Mouse (Mus musculus): ENCODE data around the gene Lmod1. TPM values are rescaled to one million over a fixed set of nuclear protein-coding genes. Genes with fewer than 3 reads are reported as not detected.
A peak's percentile ranks its signal among the peaks of the same experiment; 100 is the strongest.
"Not testable (repeated sequence)": the region's sequence is repeated elsewhere in the genome, so short reads cannot be mapped to it uniquely, and the experiment has no call there.

Lmod1 gene
- polyA plus RNA-seq, 1 experiment = 0.30 TPM

DNA sequence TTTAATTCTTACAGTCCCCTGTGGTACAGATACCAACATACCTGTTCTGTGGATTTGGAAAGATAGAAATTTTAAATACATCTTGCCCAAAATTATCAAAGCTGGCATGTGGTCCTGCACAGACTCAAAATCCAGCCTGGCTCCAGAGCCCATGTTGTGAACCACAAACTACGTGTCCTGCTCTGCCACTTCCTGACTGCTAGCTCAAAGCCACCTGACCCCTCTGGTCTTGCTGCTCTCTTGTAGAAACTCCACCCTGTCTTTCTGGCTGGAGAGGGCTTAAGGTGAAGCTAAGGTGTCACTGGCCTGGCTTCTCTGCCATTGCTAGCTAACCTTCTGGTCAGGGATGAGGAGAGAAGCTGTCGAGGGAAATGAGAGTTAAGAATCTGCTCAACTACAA lies 54.4 kb downstream of the Lmod1 start:
- TF ChIP-seq CTCF (IDR thresholded peaks at IDR 0.05; ENCODE audit: borderline replicate concordance, extremely low read depth, insufficient read depth, insufficient read length) (no peak), POLR2A (IDR thresholded peaks at IDR 0.05; ENCODE audit: borderline replicate concordance, extremely low read depth, insufficient read depth, insufficient read length, poor library complexity, severe bottlenecking) (no peak)
- no peak for DNase-seq (ENCODE audit: low read depth)

GRCm38 (mm10) chr1:135380071-135380991 lies 55.7 kb downstream of the Lmod1 start:
- TF ChIP-seq POLR2A (IDR thresholded peaks at IDR 0.05; ENCODE audit: borderline replicate concordance, extremely low read depth, insufficient read depth, insufficient read length, poor library complexity, severe bottlenecking) (no peak), CTCF (IDR thresholded peaks at IDR 0.05; ENCODE audit: borderline replicate concordance, extremely low read depth, insufficient read depth, insufficient read length) (no peak)
- DNase-seq (ENCODE audit: low read depth) = peak; percentile 37

DNA sequence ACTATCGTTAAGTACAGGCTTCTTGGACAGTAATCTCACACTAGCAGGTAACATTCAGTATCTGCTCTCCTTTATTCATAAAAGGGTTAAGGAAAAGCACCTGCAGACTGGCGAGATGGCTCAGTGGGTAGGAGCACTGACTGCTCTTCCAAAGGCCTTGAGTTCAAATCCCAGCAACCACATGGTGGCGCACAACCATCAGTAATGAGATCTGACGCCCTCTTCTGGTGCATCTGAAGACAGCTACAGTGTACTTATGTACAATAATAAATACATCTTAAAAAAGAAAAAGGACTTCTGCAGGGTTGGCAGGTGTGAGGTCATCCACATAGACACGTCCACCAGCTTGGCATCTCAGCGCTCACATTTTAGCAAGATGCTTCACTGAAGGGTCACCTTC lies 57.0 kb downstream of the Lmod1 start:
- DNase-seq (ENCODE audit: low read depth) = not testable (repeated sequence)

DNA sequence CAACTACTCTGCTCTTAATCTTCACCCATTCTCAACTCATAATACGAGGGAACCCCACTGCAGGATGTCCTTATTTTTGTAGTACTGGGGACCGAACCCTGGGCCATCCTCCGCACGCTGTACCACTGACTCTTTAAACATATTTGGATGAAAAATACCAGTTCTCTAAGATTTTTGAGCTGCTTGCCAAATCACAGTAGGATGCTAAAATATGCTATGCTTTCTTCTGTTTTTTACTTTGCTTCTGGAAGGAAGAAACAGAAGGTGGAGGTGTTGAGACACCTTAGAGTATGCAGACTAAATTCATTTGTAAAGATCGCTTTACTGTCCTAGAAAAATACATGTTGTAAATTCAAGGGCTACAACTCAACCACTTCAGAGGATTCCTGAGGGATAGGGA lies 59.6 kb downstream of the Lmod1 start:
- no peak for TF ChIP-seq CTCF (IDR thresholded peaks at IDR 0.05; ENCODE audit: borderline replicate concordance, extremely low read depth, insufficient read depth, insufficient read length)
- no peak for DNase-seq (ENCODE audit: low read depth)

DNA sequence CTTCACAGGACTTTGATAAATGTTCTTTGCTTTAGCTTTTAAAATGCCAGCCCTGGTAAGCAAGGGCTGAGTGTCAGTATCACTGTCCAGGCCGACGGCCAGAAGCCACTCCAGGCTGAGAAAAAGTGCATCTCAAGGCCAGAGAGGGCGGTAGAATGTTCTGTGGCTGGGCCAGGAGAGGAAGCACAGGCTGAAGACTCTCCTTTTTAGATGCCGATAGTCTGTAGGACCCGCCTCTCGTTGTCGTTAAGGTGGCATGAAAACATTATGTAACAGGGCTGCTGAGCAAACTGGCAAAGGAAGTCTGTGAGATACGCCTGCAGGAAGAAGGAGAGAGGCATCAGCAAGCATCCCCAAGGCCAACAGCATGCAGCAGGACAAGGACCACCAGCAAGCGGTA lies 60.6 kb downstream of the Lmod1 start:
- no peak for DNase-seq (ENCODE audit: low read depth)
- no peak for TF ChIP-seq POLR2A (IDR thresholded peaks at IDR 0.05; ENCODE audit: borderline replicate concordance, extremely low read depth, insufficient read depth, insufficient read length, poor library complexity, severe bottlenecking)
- TF ChIP-seq CTCF (IDR thresholded peaks at IDR 0.05; ENCODE audit: borderline replicate concordance, extremely low read depth, insufficient read depth, insufficient read length) = no peak

GRCm38 (mm10) chr1:135399466-135399865 lies 74.9 kb downstream of the Lmod1 start:
- TF ChIP-seq POLR2A (IDR thresholded peaks at IDR 0.05; ENCODE audit: borderline replicate concordance, extremely low read depth, insufficient read depth, insufficient read length, poor library complexity, severe bottlenecking) (no peak), CTCF (IDR thresholded peaks at IDR 0.05; ENCODE audit: borderline replicate concordance, extremely low read depth, insufficient read depth, insufficient read length) (no peak)
- DNase-seq (ENCODE audit: low read depth) = no peak

- TF ChIP-seq POLR2A (IDR thresholded peaks at IDR 0.05; ENCODE audit: borderline replicate concordance, extremely low read depth, insufficient read depth, insufficient read length, poor library complexity, severe bottlenecking) = no peak
- DNase-seq (ENCODE audit: low read depth) = peak; percentile 33
Measured at GRCm38 (mm10) chr1:135401452-135402110, 77.0 kb downstream of the Lmod1 start.

- DNase-seq (ENCODE audit: low read depth) = no peak
- TF ChIP-seq POLR2A (IDR thresholded peaks at IDR 0.05; ENCODE audit: borderline replicate concordance, extremely low read depth, insufficient read depth, insufficient read length, poor library complexity, severe bottlenecking) = no peak
- TF ChIP-seq CTCF (IDR thresholded peaks at IDR 0.05; ENCODE audit: borderline replicate concordance, extremely low read depth, insufficient read depth, insufficient read length) = no peak
Measured at GRCm38 (mm10) chr1:135405356-135405755, 80.7 kb downstream of the Lmod1 start.

- DNase-seq (ENCODE audit: low read depth) = no peak
- TF ChIP-seq CTCF (IDR thresholded peaks at IDR 0.05; ENCODE audit: borderline replicate concordance, extremely low read depth, insufficient read depth, insufficient read length) (no peak), POLR2A (IDR thresholded peaks at IDR 0.05; ENCODE audit: borderline replicate concordance, extremely low read depth, insufficient read depth, insufficient read length, poor library complexity, severe bottlenecking) (no peak)
Measured at GRCm38 (mm10) chr1:135408973-135409372, 84.4 kb downstream of the Lmod1 start.

DNA sequence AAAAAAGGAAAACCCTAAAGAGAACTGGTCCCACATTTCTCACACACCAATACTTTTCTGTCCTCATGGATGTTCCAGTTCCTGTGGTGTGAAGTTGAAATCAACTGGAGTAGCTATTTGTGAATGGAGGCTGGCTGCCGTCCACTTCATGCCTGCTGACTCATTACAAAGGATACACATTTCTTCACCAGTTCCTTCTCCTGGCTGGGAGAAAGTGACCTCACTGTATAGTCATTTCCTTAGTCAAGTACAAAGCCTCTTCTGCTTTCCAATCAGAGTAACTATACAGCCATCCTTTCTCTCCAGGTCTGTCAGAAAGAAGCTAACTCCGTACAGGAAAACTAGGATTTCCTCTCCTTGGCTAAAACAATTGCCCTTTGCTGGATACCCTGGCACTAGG lies 86.4 kb downstream of the Lmod1 start:
- TF ChIP-seq POLR2A (IDR thresholded peaks at IDR 0.05; ENCODE audit: borderline replicate concordance, extremely low read depth, insufficient read depth, insufficient read length, poor library complexity, severe bottlenecking) = no peak
- no peak for TF ChIP-seq CTCF (IDR thresholded peaks at IDR 0.05; ENCODE audit: borderline replicate concordance, extremely low read depth, insufficient read depth, insufficient read length)
- DNase-seq (ENCODE audit: low read depth) = peak; percentile 22

GRCm38 (mm10) chr1:135412130-135412529 lies 87.5 kb downstream of the Lmod1 start:
- no peak for TF ChIP-seq POLR2A (IDR thresholded peaks at IDR 0.05; ENCODE audit: borderline replicate concordance, extremely low read depth, insufficient read depth, insufficient read length, poor library complexity, severe bottlenecking)
- TF ChIP-seq CTCF (IDR thresholded peaks at IDR 0.05; ENCODE audit: borderline replicate concordance, extremely low read depth, insufficient read depth, insufficient read length) = no peak
- DNase-seq (ENCODE audit: low read depth) = no peak

DNA sequence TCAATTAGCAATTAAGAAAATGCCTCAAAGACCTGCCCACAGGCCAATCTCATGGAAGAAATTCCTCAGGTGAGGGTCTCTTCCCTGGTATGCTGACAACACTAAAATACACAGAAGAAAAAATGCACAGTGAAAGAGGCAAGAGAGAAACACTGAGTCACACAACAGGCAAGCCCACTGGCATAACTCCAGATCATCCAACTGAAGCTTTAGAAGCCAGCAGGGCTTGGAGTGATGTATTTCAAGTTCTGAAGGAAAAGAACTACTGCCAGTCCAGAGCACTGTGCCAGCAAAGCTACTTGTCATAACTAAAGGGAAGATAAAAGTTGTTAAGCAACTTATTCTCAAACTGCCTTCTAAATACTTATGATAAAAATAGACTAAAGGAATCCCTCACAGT lies 89.4 kb downstream of the Lmod1 start:
- DNase-seq (ENCODE audit: low read depth) = no peak
- no peak for TF ChIP-seq CTCF (IDR thresholded peaks at IDR 0.05; ENCODE audit: borderline replicate concordance, extremely low read depth, insufficient read depth, insufficient read length)
- TF ChIP-seq POLR2A (IDR thresholded peaks at IDR 0.05; ENCODE audit: borderline replicate concordance, extremely low read depth, insufficient read depth, insufficient read length, poor library complexity, severe bottlenecking) = no peak

Other genes with a start within 250 kb of the Lmod1 start
- gene Lgr6, start 219.5 kb upstream of the Lmod1 start, polyA plus RNA-seq (2012; rRNA removed) = 0.38 and 0.63 TPM in 2 replicates
- 0.45 and 0.46 TPM in 2 replicates for gene Ptpn7, start 192.1 kb upstream of the Lmod1 start, polyA plus RNA-seq (2012; rRNA removed)
- gene Arl8a, start 178.0 kb upstream of the Lmod1 start, polyA plus RNA-seq (2012; rRNA removed) = 333 and 385 TPM in 2 replicates
- gene Gpr37l1, start 157.1 kb upstream of the Lmod1 start, polyA plus RNA-seq (2012; rRNA removed) = 0.35 and 0.46 TPM in 2 replicates
- gene Elf3, start 66.2 kb upstream of the Lmod1 start, polyA plus RNA-seq (2012; rRNA removed) = 0.15 and 0.20 TPM in 2 replicates
- gene Rnpep, start 40.7 kb upstream of the Lmod1 start, polyA plus RNA-seq (2012; rRNA removed) = 41.0 and 54.0 TPM in 2 replicates
- gene Timm17a, start 11.0 kb upstream of the Lmod1 start, polyA plus RNA-seq (2012; rRNA removed) = 38.2 and 44.8 TPM in 2 replicates
- gene Shisa4, start 50.4 kb downstream of the Lmod1 start, polyA plus RNA-seq (2012; rRNA removed) = 60.3 and 61.4 TPM in 2 replicates
- gene Ipo9, start 105.7 kb downstream of the Lmod1 start, polyA plus RNA-seq (2012; rRNA removed) = 185 and 217 TPM in 2 replicates